Mouse (Mus musculus) hindbrain, embryonic 12.5 days (tissue): Measurements from ENCODE around the gene Cacna1e. TPM values are rescaled to one million over a fixed set of nuclear protein-coding genes. Genes with fewer than 3 reads are reported as not detected.

Experiments
- ATAC-seq: fragments of 200-750 bp; cut with Nextera tagmentation; 2 replicates; pipeline ENCODE4 v1.8.0; 2017; ENCODE audit warnings: moderate TSS enrichment; ENCODE audit not compliant: low FRiP score
- H3K27ac ChIP-seq: fragments of 300-500 bp; sonication (generic); 2 replicates; pipeline ENCODE4 v1.5.1; 2016; ENCODE audit warnings: mild to moderate bottlenecking
- H3K27me3 ChIP-seq: fragments of 300-500 bp; sonication (generic); 2 replicates; pipeline ENCODE4 v1.6.1; 2016; ENCODE audit warnings: mild to moderate bottlenecking
- H3K36me3 ChIP-seq: fragments of 300-500 bp; sonication (generic); 2 replicates; pipeline ENCODE4 v1.6.1; 2016; ENCODE audit warnings: mild to moderate bottlenecking
- H3K4me1 ChIP-seq: fragments of 300-500 bp; sonication (generic); 2 replicates; pipeline ENCODE4 v1.6.1; 2016
- H3K4me2 ChIP-seq: fragments of 300-500 bp; sonication (generic); replicated peaks from 2 replicates; pipeline ENCODE4 v1.6.1; 2016; ENCODE audit warnings: mild to moderate bottlenecking
- H3K4me3 ChIP-seq: fragments of 300-500 bp; sonication (generic); 2 replicates; pipeline ENCODE4 v1.5.1; 2016; ENCODE audit warnings: mild to moderate bottlenecking
- H3K9ac ChIP-seq: fragments of 300-500 bp; sonication (generic); 2 replicates; pipeline ENCODE4 v1.6.1; 2016; ENCODE audit warnings: mild to moderate bottlenecking, moderate library complexity
- H3K9me3 ChIP-seq: fragments of 300-500 bp; sonication (generic); replicated peaks from 2 replicates; pipeline ENCODE4 v1.6.1; 2016; ENCODE audit warnings: mild to moderate bottlenecking
- WGBS: fragments of 180-500 bp; shearing (Covaris S2); methylation state at CpG from one replicate; pipeline ENCODE4 v1.1.7; 2016; 5-methylcytosine and 5-hydroxymethylcytosine counted together
- polyA plus RNA-seq: library from polyadenylated mRNA; unstranded; fragments of >200 nt; fragmentation: Nextera tagmentation; extraction: Ambion mirVana; gene quantifications from 2 replicates; pipeline ENCODE4 v1.2.1, GENCODE M21; 2016

The Cacna1e gene
- polyA plus RNA-seq, 1 experiment from 2014 or later = 4.6 TPM

- H3K27me3 ChIP-seq = peaks cover 57% of the 10 kb centered on the region
Measured at GRCm38 (mm10) chr1:154725356-154726320, 158.7 kb downstream of the Cacna1e start.

GRCm38 (mm10) chr1:154723537-154724286, 160.6 kb downstream of the Cacna1e start:
- WGBS = under 1% methylated on average over 19 of the region's 19 CpGs
- peak overlapping the region; percentile 34 for H3K4me3 ChIP-seq
- peaks cover 47% of the 10 kb centered on the region for H3K27me3 ChIP-seq
- ATAC-seq = peak; percentile 63
- H3K36me3 ChIP-seq = no peaks in the 10 kb centered on the region
- peaks cover 8% of the 10 kb centered on the region; the same call in 1 of the 2 replicates for H3K4me1 ChIP-seq
- no peaks in the 10 kb centered on the region for H3K9me3 ChIP-seq
- H3K27ac ChIP-seq = no peak overlapping the region
- H3K4me2 ChIP-seq = peak overlapping the region; percentile 69
- peak overlapping the region; percentile 44 for H3K9ac ChIP-seq

More at GRCm38 (mm10) chr1:154725356-154726320, 158.7 kb downstream of the Cacna1e start:
- Histone ChIP-seq H3K4me1 (peaks cover 8% of the 10 kb centered on the region; the same call in 1 of the 2 replicates), H3K9ac (peak overlapping the region; percentile 56), H3K36me3 (no peaks in the 10 kb centered on the region), H3K27ac (no peak overlapping the region), H3K4me3 (peak overlapping the region; percentile 40), H3K9me3 (no peaks in the 10 kb centered on the region), H3K4me2 (peak overlapping the region; percentile 69)
- no peak for ATAC-seq
- WGBS = 24% methylated on average over 35 of the region's 35 CpGs

- peaks cover 8% of the 10 kb centered on the region; the same call in 1 of the 2 replicates for H3K4me1 ChIP-seq
- H3K36me3 ChIP-seq = no peaks in the 10 kb centered on the region
- H3K4me3 ChIP-seq = peak overlapping the region; percentile 34
- peak overlapping the region; percentile 44 for H3K9ac ChIP-seq
- ATAC-seq = peak; percentile 18; the same call in 1 of the 2 replicates
- H3K27ac ChIP-seq = no peak overlapping the region
- H3K27me3 ChIP-seq = peaks cover 41% of the 10 kb centered on the region
- peak overlapping the region; percentile 69 for H3K4me2 ChIP-seq
- 34% methylated on average over 6 of the region's 6 CpGs for WGBS
- H3K9me3 ChIP-seq = no peaks in the 10 kb centered on the region
Measured at GRCm38 (mm10) chr1:154723078-154723477, 161.2 kb downstream of the Cacna1e start.

- ATAC-seq = no peak
- Histone ChIP-seq H3K27me3 (no peaks in the 10 kb centered on the region), H3K9me3 (no peaks in the 10 kb centered on the region), H3K4me3 (no peak overlapping the region), H3K9ac (no peak overlapping the region), H3K27ac (no peak overlapping the region), H3K36me3 (no peaks in the 10 kb centered on the region), H3K4me1 (no peaks in the 10 kb centered on the region), H3K4me2 (no peak overlapping the region)
- WGBS = 85% methylated on average over 7 of the region's 7 CpGs
Measured at GRCm38 (mm10) chr1:154715596-154715995, 168.7 kb downstream of the Cacna1e start.

- H3K36me3 ChIP-seq = no peaks in the 10 kb centered on the region
- H3K4me1 ChIP-seq = no peaks in the 10 kb centered on the region
- no peak overlapping the region for H3K9ac ChIP-seq
- H3K9me3 ChIP-seq = no peaks in the 10 kb centered on the region
- no peak overlapping the region for H3K4me2 ChIP-seq
- no peak overlapping the region for H3K27ac ChIP-seq
- WGBS = 92% methylated on average over 4 of the region's 4 CpGs
- no peaks in the 10 kb centered on the region for H3K27me3 ChIP-seq
- no peak for ATAC-seq
- H3K4me3 ChIP-seq = no peak overlapping the region
Measured at GRCm38 (mm10) chr1:154712747-154713146, 171.6 kb downstream of the Cacna1e start.

- H3K27ac ChIP-seq = no peak overlapping the region
- no peak for ATAC-seq
- H3K4me1 ChIP-seq = peaks cover 12% of the 10 kb centered on the region
- H3K4me3 ChIP-seq = no peak overlapping the region
- no peak overlapping the region for H3K4me2 ChIP-seq
- no peaks in the 10 kb centered on the region for H3K36me3 ChIP-seq
- H3K9ac ChIP-seq = no peak overlapping the region
- no peaks in the 10 kb centered on the region for H3K9me3 ChIP-seq
- WGBS = 89% methylated on average over 4 of the region's 4 CpGs
- H3K27me3 ChIP-seq = no peaks in the 10 kb centered on the region
Measured at GRCm38 (mm10) chr1:154707584-154708290, 176.6 kb downstream of the Cacna1e start.

- Histone ChIP-seq H3K4me3 (no peak overlapping the region), H3K36me3 (no peaks in the 10 kb centered on the region), H3K4me1 (peaks cover 12% of the 10 kb centered on the region), H3K27me3 (no peaks in the 10 kb centered on the region), H3K9me3 (no peaks in the 10 kb centered on the region), H3K9ac (no peak overlapping the region), H3K4me2 (no peak overlapping the region), H3K27ac (no peak overlapping the region)
- ATAC-seq = no peak
- 84% methylated on average over 8 of the region's 8 CpGs for WGBS
Measured at GRCm38 (mm10) chr1:154706974-154707373, 177.3 kb downstream of the Cacna1e start.

- ATAC-seq = no peak
- 80% methylated on average over 7 of the region's 7 CpGs for WGBS
- no peak overlapping the region for H3K4me3 ChIP-seq
- H3K4me1 ChIP-seq = peaks cover 12% of the 10 kb centered on the region
- H3K9me3 ChIP-seq = no peaks in the 10 kb centered on the region
- no peak overlapping the region for H3K9ac ChIP-seq
- no peak overlapping the region for H3K27ac ChIP-seq
- no peak overlapping the region for H3K4me2 ChIP-seq
- no peaks in the 10 kb centered on the region for H3K36me3 ChIP-seq
- no peaks in the 10 kb centered on the region; the same call in 1 of the 2 replicates for H3K27me3 ChIP-seq
Measured at GRCm38 (mm10) chr1:154705882-154706565, 178.3 kb downstream of the Cacna1e start.

- H3K4me3 ChIP-seq = no peak overlapping the region
- no peak overlapping the region; the same call in 1 of the 2 replicates for H3K27ac ChIP-seq
- WGBS = 67% methylated on average over 11 of the region's 11 CpGs
- H3K36me3 ChIP-seq = no peaks in the 10 kb centered on the region
- peaks cover 12% of the 10 kb centered on the region for H3K4me1 ChIP-seq
- H3K27me3 ChIP-seq = no peaks in the 10 kb centered on the region; the same call in 1 of the 2 replicates
- 0 out of 2 replicates have a peak, but pooled peaks have one; percentile 46 for ATAC-seq
- no peaks in the 10 kb centered on the region for H3K9me3 ChIP-seq
- H3K4me2 ChIP-seq = no peak overlapping the region
- H3K9ac ChIP-seq = no peak overlapping the region
Measured at GRCm38 (mm10) chr1:154704558-154705185, 179.6 kb downstream of the Cacna1e start.

GRCm38 (mm10) chr1:154702623-154703022, 181.7 kb downstream of the Cacna1e start:
- Histone ChIP-seq H3K27ac (no peak overlapping the region), H3K36me3 (no peaks in the 10 kb centered on the region), H3K9ac (no peak overlapping the region), H3K27me3 (no peaks in the 10 kb centered on the region; the same call in 1 of the 2 replicates), H3K4me2 (no peak overlapping the region), H3K9me3 (no peaks in the 10 kb centered on the region), H3K4me3 (no peak overlapping the region), H3K4me1 (peaks cover 12% of the 10 kb centered on the region)
- no peak for ATAC-seq
- WGBS = 81% methylated on average over 2 of the region's 2 CpGs
